Mouse (Mus musculus) urinary bladder, postnatal 36 days (tissue): ENCODE measurements around the gene Dclk1.
A peak's percentile ranks its signal among the peaks of the same experiment; 100 is the strongest.

ENCODE experiments used
- DNase-seq, 2 experiments: peaks; one replicate each; pipeline ENCODE4 v3.0.0; 2022; ENCODE audit warnings: low spot score in 2 of 2, mixed read lengths in 1 of 2

The Dclk1 gene

GRCm38 (mm10) chr3:55333511-55333910 lies 91.3 kb downstream of the Dclk1 start:
- DNase-seq = no peak

DNA sequence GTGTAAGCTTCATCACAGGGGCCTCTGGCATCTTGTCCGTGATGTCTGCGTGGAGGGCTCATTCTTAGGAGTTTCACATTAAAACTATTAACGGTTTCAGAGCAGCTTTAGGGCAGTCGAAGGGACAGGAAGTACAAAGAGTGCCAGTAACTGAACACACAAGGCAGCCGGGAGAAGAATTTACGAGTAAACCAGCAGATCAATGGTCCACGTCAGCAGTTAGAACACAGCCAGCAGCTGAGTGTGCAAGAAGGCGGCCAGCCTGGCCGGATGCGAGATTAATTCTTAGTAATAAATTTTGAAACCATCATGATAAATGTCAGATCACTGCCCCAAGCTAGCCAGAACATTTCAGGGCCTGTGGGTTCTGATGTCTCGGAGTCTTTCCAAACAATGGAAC lies 94.7 kb downstream of the Dclk1 start:
- peak; percentile 53 to 54 for DNase-seq

DNA sequence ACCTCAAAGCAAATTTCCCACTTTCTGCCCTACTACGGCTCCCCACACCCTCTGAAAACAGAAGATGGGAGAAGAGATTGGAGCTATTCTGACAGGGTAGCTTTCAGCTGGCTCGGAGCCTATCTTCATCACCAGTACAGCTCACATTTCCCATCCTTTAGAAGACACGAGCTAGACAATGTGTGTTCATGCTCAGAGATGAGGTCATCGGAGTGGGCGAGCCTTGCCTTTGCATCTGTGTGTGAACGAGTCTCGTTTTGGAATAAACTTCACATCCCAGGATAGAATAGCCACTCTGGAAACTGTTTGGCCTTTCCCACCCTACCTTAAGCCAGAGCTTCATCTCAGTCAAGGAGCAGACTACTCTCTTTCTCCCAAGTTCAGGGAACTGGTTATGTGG lies 95.5 kb downstream of the Dclk1 start:
- no peak for DNase-seq

- no peak for DNase-seq
Observed at GRCm38 (mm10) chr3:55342445-55342844, 100.3 kb downstream of the Dclk1 start.

DNA sequence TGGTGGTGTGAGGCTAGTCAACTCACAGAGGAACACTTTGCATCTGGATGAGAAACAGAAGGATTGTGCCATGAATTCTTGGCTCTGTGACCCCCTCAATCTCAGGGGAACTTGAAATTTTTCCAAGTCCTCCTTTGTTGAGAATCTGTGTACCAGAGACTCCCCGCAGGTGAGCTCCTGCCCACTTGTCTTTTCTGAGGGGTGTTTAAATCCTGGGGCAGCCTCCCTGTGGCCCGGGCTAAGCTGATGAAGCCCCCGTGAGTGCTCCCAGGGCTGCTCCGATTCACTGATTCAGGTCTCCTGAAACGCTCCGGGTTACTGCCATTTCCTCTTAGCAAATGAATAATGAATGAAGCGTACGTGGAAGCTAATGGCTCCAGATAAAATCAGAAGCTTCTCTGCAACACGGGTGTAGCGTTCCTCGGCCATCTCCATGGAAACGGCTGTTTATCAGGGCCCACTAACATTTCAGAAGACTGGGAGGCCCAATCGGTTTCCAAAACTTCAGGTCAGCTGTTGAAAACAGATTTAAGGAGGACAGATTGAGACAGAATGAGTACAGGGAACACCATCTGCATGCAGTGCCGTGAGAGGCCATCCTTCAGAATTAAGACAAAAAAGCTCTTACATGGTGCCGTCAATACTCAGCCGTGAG lies 105.3 kb downstream of the Dclk1 start:
- no peak for DNase-seq

DNA sequence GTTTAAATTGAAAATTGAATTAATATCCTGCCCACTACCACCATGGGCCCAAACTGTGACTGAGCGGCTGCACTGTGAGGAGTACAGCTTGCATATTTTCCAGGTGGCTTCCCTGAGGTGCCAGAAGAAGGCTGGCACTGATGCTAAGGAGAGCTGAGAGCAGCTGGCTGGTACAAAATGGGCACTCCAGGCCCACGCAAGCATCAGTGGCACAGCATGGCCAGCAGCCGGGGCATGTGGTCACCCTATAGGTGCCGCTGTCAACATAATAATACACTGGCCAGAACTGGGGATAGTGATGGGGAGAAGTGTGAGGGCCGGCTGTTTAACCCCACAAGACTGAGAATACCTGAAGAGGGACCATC lies 105.8 kb downstream of the Dclk1 start:
- DNase-seq = no peak

GRCm38 (mm10) chr3:55350194-55350593 lies 108.0 kb downstream of the Dclk1 start:
- DNase-seq = no peak

DNA sequence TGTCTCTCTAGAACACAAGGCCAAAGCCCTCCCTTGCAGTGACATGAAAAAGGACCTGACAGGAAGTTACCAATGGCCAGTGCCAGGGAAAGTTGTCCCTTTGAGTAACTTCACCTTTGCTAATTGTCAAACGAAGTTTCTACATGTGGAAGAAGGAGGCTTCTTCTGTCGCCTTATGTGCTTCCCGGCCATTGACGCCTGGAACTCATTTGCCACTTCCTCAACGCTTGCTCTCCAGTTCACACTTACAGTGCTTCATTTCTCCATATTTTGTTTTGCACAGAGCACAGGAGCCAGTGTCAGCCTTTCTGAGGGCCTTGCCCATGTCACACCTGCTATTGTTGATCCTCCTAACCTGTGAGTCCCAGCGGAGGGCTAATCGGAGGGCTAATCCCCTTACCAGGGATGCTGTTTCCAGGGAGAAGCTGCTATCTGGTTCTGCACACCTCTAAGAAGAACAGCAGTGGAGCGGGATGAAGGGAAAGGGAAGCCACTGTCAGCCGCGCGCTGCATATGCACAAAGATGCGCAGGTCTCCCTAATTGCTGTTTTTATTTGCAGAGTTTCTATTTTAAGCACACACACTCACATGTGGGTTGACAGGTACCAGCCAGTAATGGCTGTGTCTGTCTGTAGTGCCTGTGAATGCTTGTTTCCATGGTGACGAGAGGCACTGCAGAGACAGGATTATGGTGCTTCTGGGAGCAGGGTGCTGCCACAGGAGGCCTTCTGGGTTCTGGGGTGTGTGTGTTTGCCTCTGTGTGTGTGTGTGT lies 109.3 kb downstream of the Dclk1 start:
- DNase-seq = no peak

- no peak for DNase-seq
Observed at GRCm38 (mm10) chr3:55352529-55352928, 110.4 kb downstream of the Dclk1 start.

- DNase-seq = no peak
Observed at GRCm38 (mm10) chr3:55353169-55353568, 111.0 kb downstream of the Dclk1 start.

- DNase-seq = peak; percentile 28 to 52
Observed at GRCm38 (mm10) chr3:55353909-55354511, 111.8 kb downstream of the Dclk1 start.

GRCm38 (mm10) chr3:55354765-55355164 lies 112.6 kb downstream of the Dclk1 start:
- no peak for DNase-seq

DNA sequence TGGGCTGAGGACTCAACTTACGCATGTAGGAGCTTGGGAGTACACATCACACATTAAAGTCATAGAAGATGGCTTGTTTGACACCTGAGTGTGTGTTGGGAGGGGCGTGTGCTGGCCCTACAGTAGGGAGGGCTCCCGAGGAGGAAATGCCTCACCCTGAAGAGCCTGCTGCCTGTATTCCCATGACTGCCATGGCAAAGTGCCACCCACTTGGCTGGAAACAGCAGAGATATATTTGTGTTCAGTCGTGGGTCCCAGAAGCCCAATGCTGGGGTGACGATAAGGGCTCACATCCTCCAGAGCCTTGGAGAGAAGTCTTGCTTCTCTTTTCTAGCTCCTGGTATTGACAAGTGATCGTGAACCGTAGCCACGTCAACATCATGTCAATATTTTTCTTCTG lies 116.3 kb downstream of the Dclk1 start:
- no peak for DNase-seq

- no peak for DNase-seq
Observed at GRCm38 (mm10) chr3:55360836-55361235, 118.7 kb downstream of the Dclk1 start.

- DNase-seq = no peak
Observed at GRCm38 (mm10) chr3:55367166-55367565, 125.0 kb downstream of the Dclk1 start.

- DNase-seq = no peak
Observed at GRCm38 (mm10) chr3:55369156-55369555, 127.0 kb downstream of the Dclk1 start.

DNA sequence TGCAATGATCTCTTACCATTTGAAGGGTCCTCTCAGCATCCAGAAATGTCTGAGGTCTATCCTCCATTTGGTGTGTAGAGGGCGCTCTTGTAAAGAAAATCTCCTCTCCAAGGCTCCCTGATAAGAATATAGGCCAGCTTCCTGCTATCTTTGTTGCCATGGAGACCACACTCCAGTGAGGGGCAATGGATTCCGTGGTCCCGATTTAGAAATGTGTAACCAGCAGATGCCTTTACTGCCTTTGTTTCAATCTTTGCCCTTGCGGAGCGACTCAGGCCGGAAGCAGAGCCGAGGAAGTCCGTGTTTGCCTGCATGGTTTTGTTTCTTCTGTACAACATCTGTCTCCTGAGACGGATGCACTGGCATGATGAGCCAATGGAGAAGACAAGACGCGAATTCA lies 131.5 kb downstream of the Dclk1 start:
- DNase-seq = no peak

- DNase-seq = no peak
Observed at GRCm38 (mm10) chr3:55378591-55378990, 136.4 kb downstream of the Dclk1 start.

DNA sequence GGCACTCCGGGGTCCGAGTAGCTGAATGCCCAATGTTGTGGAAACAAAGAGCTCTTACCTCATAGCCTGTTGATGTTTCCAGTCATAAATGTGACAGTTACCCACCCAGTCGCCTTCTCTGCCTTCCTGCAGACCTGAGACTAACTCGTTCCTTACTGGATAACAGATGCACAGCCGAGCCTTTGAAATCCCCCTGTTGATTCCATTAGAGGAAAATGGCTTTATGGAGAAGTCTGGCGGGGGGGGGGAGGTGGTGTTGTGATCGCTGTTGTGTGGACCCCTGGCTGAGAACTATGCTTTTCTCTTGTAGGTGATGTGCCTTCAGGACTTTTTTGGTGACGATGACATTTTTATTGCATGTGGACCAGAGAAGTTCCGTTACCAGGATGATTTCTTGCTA lies 138.3 kb downstream of the Dclk1 start:
- DNase-seq = no peak

DNA sequence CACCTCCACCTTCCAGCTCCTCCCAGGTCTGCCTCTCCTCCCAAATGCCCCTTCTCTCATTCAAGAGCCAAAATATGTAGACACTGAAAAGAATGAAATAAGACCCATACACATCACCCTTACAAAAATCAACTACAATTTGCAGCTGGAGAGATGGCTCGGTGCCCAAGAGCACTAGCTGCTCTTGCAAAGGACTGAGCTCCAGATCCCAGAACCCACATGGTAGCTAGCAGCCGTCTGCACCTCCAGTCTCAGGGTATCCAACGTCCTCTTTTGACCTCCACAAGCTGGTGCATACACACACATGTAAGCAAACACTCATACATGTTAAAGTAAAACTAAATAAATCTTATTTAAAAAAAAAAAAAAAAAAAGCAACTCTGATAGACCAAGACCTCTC lies 150.4 kb downstream of the Dclk1 start:
- DNase-seq = peak; percentile 3 to 9

GRCm38 (mm10) chr3:55393549-55393948 lies 151.4 kb downstream of the Dclk1 start:
- no peak for DNase-seq

- no peak for DNase-seq
Observed at GRCm38 (mm10) chr3:55396792-55397191, 154.6 kb downstream of the Dclk1 start.
